In the genomic region with DNA sequence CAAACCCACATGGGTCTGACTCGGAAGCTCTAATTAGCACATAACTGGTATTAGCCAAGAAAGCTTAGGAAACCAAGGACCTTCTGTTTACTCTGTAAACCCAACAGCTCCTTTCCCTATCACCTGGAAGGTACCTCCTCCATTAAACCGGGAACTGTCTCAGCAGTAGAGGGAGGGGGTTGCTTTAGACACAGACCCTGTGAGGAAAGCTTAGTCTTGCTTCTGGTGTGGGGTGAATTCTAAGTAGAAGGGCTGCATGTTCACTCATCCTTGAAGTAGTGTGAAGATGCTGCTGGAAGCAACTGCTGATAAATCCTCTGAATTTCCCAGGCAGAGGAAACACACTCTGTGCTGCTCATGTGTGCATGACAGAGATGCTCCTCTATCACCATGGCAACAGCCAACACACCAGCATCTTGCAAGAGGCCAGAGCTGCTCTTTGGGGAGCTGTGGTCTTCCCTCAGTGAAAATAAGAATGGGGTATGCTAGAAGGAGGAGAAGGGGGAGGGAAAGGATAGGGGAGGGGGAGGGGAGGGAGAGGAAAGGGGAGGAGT, we compare ENCODE assay signal across 8 mouse cellular contexts. TPM values are rescaled to one million over a fixed set of nuclear protein-coding genes. Genes with fewer than 3 reads are reported as not detected.
DNase-seq lines count a peak whose midpoint lies in the region; ATAC-seq and TF ChIP-seq lines count a peak whose summit lies in the region.

No protein-coding gene starts in this region.

- no peaks in the 10 kb centered on the region for H3K36me3 ChIP-seq in forebrain, embryonic 13.5 days (ENCODE audit: poor library complexity, severe bottlenecking)

- no peak overlapping the region for H3K4me3 ChIP-seq in cerebellum, adult 2 months (replicated peaks; ENCODE audit: insufficient read depth, low read depth, low read length)
- H3K4me3 ChIP-seq in forebrain, embryonic 13.5 days: no peak overlapping the region
- H3K4me3 ChIP-seq in left cerebral cortex, adult 2 months: no peak overlapping the region

- WGBS in cerebellum, adult 2 months: 30% methylated on average over 2 of the region's 2 CpGs
- 19% methylated on average over 2 of the region's 2 CpGs for WGBS in forebrain, embryonic 13.5 days

- ATAC-seq in forebrain, embryonic 13.5 days: peak; percentile 75
- no peak for ATAC-seq in megakaryocyte-erythroid progenitor cell, adult 5-6 weeks (replicated peaks; ENCODE audit: low FRiP score, low TSS enrichment, poor library complexity, severe bottlenecking)

- peak overlapping the region; percentile 27; the same call in 1 of the 2 replicates for H3K4me2 ChIP-seq in forebrain, embryonic 13.5 days

- DNase-seq in cerebellum, adult 2 months: peak; percentile 24 to 45
- no peak for DNase-seq in cerebellum, adult 8-10 months
- peak; percentile 35 to 58 for DNase-seq in left cerebral cortex, adult 2 months (ENCODE audit: extremely low spot score in 1 of 2, low spot score in 2 of 2)
- peak; percentile 74 for DNase-seq in retina, postnatal 1 day
- DNase-seq in T-cell, adult 2 months (ENCODE audit: low spot score): no peak
- DNase-seq in B cell, adult 2 months: no peak

- TF ChIP-seq POLR2A in cerebellum, adult 2 months (IDR thresholded peaks at IDR 0.05; ENCODE audit: borderline replicate concordance, insufficient read depth, low read length): no peak

- no peaks in the 10 kb centered on the region for H3K27me3 ChIP-seq in cerebellum, adult 2 months (ENCODE audit: control insufficient read depth, insufficient read depth, low read length)
- no peaks in the 10 kb centered on the region for H3K27me3 ChIP-seq in forebrain, embryonic 13.5 days

- no peaks in the 10 kb centered on the region for H3K9me3 ChIP-seq in forebrain, embryonic 13.5 days (replicated peaks)

- H3K4me1 ChIP-seq in cerebellum, adult 2 months (ENCODE audit: control insufficient read depth, insufficient read depth, low read length): peaks cover 14% of the 10 kb centered on the region; the same call in 1 of the 2 replicates
- peaks cover 55% of the 10 kb centered on the region for H3K4me1 ChIP-seq in forebrain, embryonic 13.5 days

- no peak overlapping the region for H3K9ac ChIP-seq in forebrain, embryonic 13.5 days

- TF ChIP-seq CTCF in cerebellum, adult 2 months (IDR thresholded peaks at IDR 0.05; ENCODE audit: borderline replicate concordance, insufficient read depth, low read depth, low read length): no peak
- TF ChIP-seq CTCF in left cerebral cortex, adult 2 months (IDR thresholded peaks at IDR 0.05): no peak

- H3K27ac ChIP-seq in cerebellum, adult 2 months (ENCODE audit: insufficient read depth, low read length): peak overlapping the region; percentile 73
- H3K27ac ChIP-seq in forebrain, embryonic 13.5 days: peak overlapping the region; percentile 87
- H3K27ac ChIP-seq in left cerebral cortex, adult 2 months: peak overlapping the region; percentile 88

- intact Hi-C loops in left cerebral cortex, adult 2 months (cut with DNase I): loop anchor here (2.0 kb wide), 1 partner anchor 42 kb away; no protein-coding TSS in a partner anchor

RNA-seq across cellular contexts. Expression of a gene that starts 8.4 kb away (rescaled TPM):
- 272 and 292 TPM in 2 replicates for polyA plus RNA-seq in cerebellum, adult 2 months (2012; rRNA removed)
- 15.6 and 18.3 TPM in 2 replicates for polyA plus RNA-seq in forebrain, embryonic 13.5 days (2015; fragmentation: Nextera tagmentation; extraction: Ambion mirVana)
- total RNA-seq in left cerebral cortex, adult 2 months (2021): 100 to 1,000 TPM; 445 to 453 TPM
- total RNA-seq in megakaryocyte-erythroid progenitor cell, adult 5-6 weeks (2014; fragmentation: Nextera tagmentation): not detected in 2 replicates
- total RNA-seq in megakaryocyte-erythroid progenitor cell, adult 5-6 weeks (2017): not detected in 2 replicates

Comparison
In these comparisons a context has a peak if more than half of its experiments do, and no peak if none do; other contexts are left out.
1. DNase-seq: peak in cerebellum, adult 2 months (2 of 2), left cerebral cortex, adult 2 months (2 of 2) and retina, postnatal 1 day (single experiment); none in cerebellum, adult 8-10 months (single experiment), T-cell, adult 2 months (single experiment) and B cell, adult 2 months (0 of 2).
2. RNA of a gene that starts 8.4 kb away (total RNA-seq): 445 to 453 TPM in left cerebral cortex, adult 2 months; not detected in megakaryocyte-erythroid progenitor cell, adult 5-6 weeks; every median in the first group is over 100 times any median in the second.
3. Peak in every context shown above with its lines, with median percentiles within 50 percentile points of each other: H3K27ac ChIP-seq.